Mouse (Mus musculus) layer of hippocampus, adult 18-20 months (tissue): ENCODE results near the gene Cyp2d26. TPM values are rescaled to one million over a fixed set of nuclear protein-coding genes. Genes with fewer than 3 reads are reported as not detected.

Experiments used
- DNase-seq, 2 experiments: peaks; one replicate each; pipeline ENCODE4 v3.0.0; 2022; ENCODE audit warnings: low spot score in 2 of 2
- microRNA-seq, 2 experiments: library from miRNA; unstranded; fragments of <30 nt; microRNA quantifications; one replicate each; pipeline ENCODE4 v1.2.0; 2021
- total RNA-seq, 2 experiments: library from RNA; stranded (reverse); gene quantifications; 2 replicates each; pipeline ENCODE4 v1.2.3; 2021

The Cyp2d26 gene
- total RNA-seq, 2 experiments from 2014 or later: 0.20 TPM; not detected in 1

- no peak for DNase-seq
Measured at GRCm38 (mm10) chr15:82763631-82764420, 30.3 kb downstream of the Cyp2d26 start, which contains the start of gene Cyp2d40. Gene Cyp2d40 (minus strand): TSS chr15:82764183.

GRCm38 (mm10) chr15:82748141-82748540 is 46.0 kb downstream of the Cyp2d26 start:
- DNase-seq: no peak

GRCm38 (mm10) chr15:82747516-82747915 is 46.6 kb downstream of the Cyp2d26 start:
- no peak for DNase-seq

Small RNA genes lying within 50 kb of the gene (microRNA-seq; reads per million reads assigned to microRNA genes)
- gene Gm27618: 0 reads per million in 2 experiments

Other genes starting within 250 kb of the Cyp2d26 start
- not detected for gene Cyp2d12, start 239.2 kb downstream of the Cyp2d26 start, total RNA-seq
- gene Cyp2d34, start 173.3 kb downstream of the Cyp2d26 start, total RNA-seq: not detected
- gene Cyp2d40, start 30.1 kb downstream of the Cyp2d26 start, total RNA-seq: not detected
- 100 to 1,000 TPM; 238 to 241 TPM for gene Tcf20, start 193.6 kb upstream of the Cyp2d26 start, total RNA-seq
- gene Nfam1, start 239.0 kb upstream of the Cyp2d26 start, total RNA-seq: 1 to 10 TPM; 2.2 to 2.3 TPM